Mouse (Mus musculus): ENCODE measurements at regions not wholly inside any gene's neighbourhood (a gene's known extent, or its start where the extent isn't known, plus 50 kb on each side); places are given as distances from the start of the nearest gene placed in this dataset.
A peak's percentile ranks its signal among the peaks of the same experiment; 100 is the strongest.

- no peaks in the 10 kb centered on the region for H3K27me3 ChIP-seq (ENCODE audit: control insufficient read depth, insufficient read depth, insufficient read length)
- H3K4me3 ChIP-seq: no peak overlapping the region
- H3K4me2 ChIP-seq (ENCODE audit: low read depth): no peak overlapping the region
- H3K36me3 ChIP-seq (ENCODE audit: control insufficient read depth, insufficient read depth): no peaks in the 10 kb centered on the region
- H3ac ChIP-seq (ENCODE audit: control insufficient read depth, insufficient read length): no peak overlapping the region
- TF ChIP-seq TCF3 (IDR thresholded peaks at IDR 0.05; ENCODE audit: insufficient read length, low read depth): no peak
- no peak for TF ChIP-seq MAX (IDR thresholded peaks at IDR 0.05; ENCODE audit: low read depth)
- no peak for TF ChIP-seq TCF12 (IDR thresholded peaks at IDR 0.05; ENCODE audit: insufficient read depth, poor library complexity, severe bottlenecking)
- TF ChIP-seq SRF (IDR thresholded peaks at IDR 0.05; ENCODE audit: control insufficient read depth, insufficient read length, low read depth): no peak
- no peak for TF ChIP-seq POLR2A (IDR thresholded peaks at IDR 0.05; ENCODE audit: insufficient read length, low read depth)
- no peak for TF ChIP-seq POLR2AphosphoS2 (IDR thresholded peaks at IDR 0.05; ENCODE audit: insufficient read length, low read depth)
- no peak for TF ChIP-seq MYOD1 (IDR thresholded peaks at IDR 0.05; ENCODE audit: control insufficient read depth in 1 of 3, insufficient read length in 2 of 3, low read depth in 2 of 3)
- TF ChIP-seq USF1 (IDR thresholded peaks at IDR 0.05; ENCODE audit: low read depth): no peak
- no peak for TF ChIP-seq E2F4 (IDR thresholded peaks at IDR 0.05; ENCODE audit: insufficient read depth)
- TF ChIP-seq MYOG (IDR thresholded peaks at IDR 0.05; ENCODE audit: control insufficient read depth in 1 of 3, insufficient read depth in 1 of 3, insufficient read length in 2 of 3, low read depth in 2 of 3): no peak
- TF ChIP-seq CEBPB (IDR thresholded peaks at IDR 0.05; ENCODE audit: insufficient read depth, poor library complexity, severe bottlenecking): no peak
- no peaks in the 10 kb centered on the region for H3K79me2 ChIP-seq (ENCODE audit: control insufficient read depth, insufficient read depth)
Observed at GRCm38 (mm10) chr19:54603345-54603744, 523.7 kb downstream of the Gpam start.

GRCm38 (mm10) chr19:54605346-54605745 lies 521.7 kb downstream of the Gpam start:
- no peaks in the 10 kb centered on the region for H3K79me2 ChIP-seq (ENCODE audit: control insufficient read depth, insufficient read depth)
- no peaks in the 10 kb centered on the region for H3K36me3 ChIP-seq (ENCODE audit: control insufficient read depth, insufficient read depth)
- no peak overlapping the region for H3ac ChIP-seq (ENCODE audit: control insufficient read depth, insufficient read length)
- H3K27me3 ChIP-seq (ENCODE audit: control insufficient read depth, insufficient read depth, insufficient read length): no peaks in the 10 kb centered on the region
- TF ChIP-seq E2F4 (IDR thresholded peaks at IDR 0.05; ENCODE audit: insufficient read depth): no peak
- H3K4me2 ChIP-seq (ENCODE audit: low read depth): no peak overlapping the region
- no peak overlapping the region for H3K4me3 ChIP-seq

DNA sequence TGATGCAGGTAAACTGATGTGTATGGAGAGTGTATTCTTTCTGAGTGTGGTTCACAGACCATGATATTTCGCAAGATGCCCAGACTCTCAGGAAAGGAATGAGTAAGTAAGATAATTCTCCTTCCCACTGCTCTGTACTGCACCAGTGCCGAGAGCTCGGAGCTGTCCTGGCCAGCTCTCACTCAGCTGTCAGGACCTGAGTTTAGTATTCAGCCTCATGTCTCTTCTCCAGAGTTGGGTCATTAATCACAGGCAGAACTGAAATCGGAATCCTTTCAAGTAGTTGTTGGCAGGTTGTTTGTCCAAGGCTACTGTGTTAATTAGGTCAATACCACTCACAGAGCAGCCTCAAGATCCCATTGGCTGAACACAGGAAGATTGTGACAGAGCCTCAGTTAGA lies 510.1 kb downstream of the Gpam start:
- Histone ChIP-seq H3K27me3 (ENCODE audit: control insufficient read depth, insufficient read depth, insufficient read length) (no peaks in the 10 kb centered on the region), H3K4me3 (no peak overlapping the region), H3K4me2 (ENCODE audit: low read depth) (no peak overlapping the region), H3K79me2 (ENCODE audit: control insufficient read depth, insufficient read depth) (no peaks in the 10 kb centered on the region), H3K36me3 (ENCODE audit: control insufficient read depth, insufficient read depth) (no peaks in the 10 kb centered on the region), H3ac (ENCODE audit: control insufficient read depth, insufficient read length) (no peak overlapping the region)
- TF ChIP-seq CEBPB (IDR thresholded peaks at IDR 0.05; ENCODE audit: insufficient read depth, poor library complexity, severe bottlenecking): peak; percentile 50; the same call in 1 of the 2 replicates
- TF ChIP-seq TCF3 (IDR thresholded peaks at IDR 0.05; ENCODE audit: insufficient read length, low read depth): no peak
- no peak for TF ChIP-seq SRF (IDR thresholded peaks at IDR 0.05; ENCODE audit: control insufficient read depth, insufficient read length, low read depth)
- TF ChIP-seq E2F4 (IDR thresholded peaks at IDR 0.05; ENCODE audit: insufficient read depth): no peak
- TF ChIP-seq REST (IDR thresholded peaks at IDR 0.05; ENCODE audit: insufficient read depth, insufficient read length): no peak
- TF ChIP-seq POLR2AphosphoS2 (IDR thresholded peaks at IDR 0.05; ENCODE audit: insufficient read length, low read depth): no peak

Measured in myocyte (in vitro differentiated cells).